Mouse (Mus musculus): Measurements from ENCODE around the gene Trex1.

- TF ChIP-seq EP300 (optimal IDR thresholded peaks at IDR 0.05) = no peak
- TF ChIP-seq CTCF (IDR thresholded peaks at IDR 0.05; ENCODE audit: low read depth) = no peak
Measured at GRCm38 (mm10) chr9:109028421-109028820, 31.1 kb downstream of the Trex1 start.

All from stomach, postnatal 0 days (tissue).